Mouse (Mus musculus): ENCODE measurements around the gene H2-Q7. TPM values are rescaled to one million over a fixed set of nuclear protein-coding genes. Genes with fewer than 3 reads are reported as not detected.
"Not testable (repeated sequence)": the region's sequence is repeated elsewhere in the genome, so short reads cannot be mapped to it uniquely, and the experiment has no call there.

H2-Q7 gene
- polyA plus RNA-seq, 1 experiment from 2014 or later: 5.9 TPM

DNA sequence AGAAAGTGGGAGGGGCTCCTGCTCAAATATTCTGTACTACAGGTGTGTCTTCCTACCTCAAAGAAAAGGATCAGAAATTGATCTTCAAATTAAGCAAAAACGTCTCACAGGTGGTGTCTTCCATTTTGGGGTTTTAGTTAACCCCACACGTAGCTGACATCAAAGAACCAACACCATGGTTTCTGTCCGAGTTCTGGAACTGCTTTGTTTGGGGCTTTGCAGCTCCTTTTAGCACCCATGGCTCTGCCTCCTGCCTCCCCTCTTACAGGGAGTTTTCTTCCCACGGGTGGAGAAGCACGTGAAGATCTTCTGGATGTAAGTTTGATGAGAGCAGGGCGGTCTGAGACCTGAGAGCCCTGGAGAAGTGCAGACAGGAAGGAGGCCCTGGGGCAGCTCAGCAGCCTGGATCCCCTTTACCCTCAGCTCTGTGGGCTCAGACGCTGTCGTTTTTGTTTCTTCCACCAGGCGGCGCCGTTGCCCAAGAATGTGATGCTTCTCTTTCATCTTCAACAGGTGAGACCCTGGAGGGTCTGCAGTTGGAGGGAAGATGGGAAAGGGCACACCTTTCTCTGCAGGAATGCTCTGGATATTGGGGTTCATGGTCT, 18.6 kb upstream of the H2-Q7 start:
- not testable (repeated sequence) for H3K4me3 ChIP-seq (ENCODE audit: low read length); H3K36me3 ChIP-seq (ENCODE audit: control insufficient read depth, insufficient read depth); H3K4me1 ChIP-seq (ENCODE audit: control insufficient read depth, insufficient read depth, low read length); ATAC-seq (replicated peaks; ENCODE audit: extremely low read depth, insufficient read depth, low FRiP score); H3K4me2 ChIP-seq (ENCODE audit: low read depth, low read length); H3K27ac ChIP-seq (ENCODE audit: low read length); H3K9ac ChIP-seq (ENCODE audit: low read length); H3K9me3 ChIP-seq (replicated peaks; ENCODE audit: control insufficient read depth, low read length)
- peaks cover 20% of the 10 kb centered on the region for H3K27me3 ChIP-seq (ENCODE audit: control insufficient read depth, insufficient read depth, low read length)
- 13% methylated on average over 11 of the region's 11 CpGs for WGBS

DNA sequence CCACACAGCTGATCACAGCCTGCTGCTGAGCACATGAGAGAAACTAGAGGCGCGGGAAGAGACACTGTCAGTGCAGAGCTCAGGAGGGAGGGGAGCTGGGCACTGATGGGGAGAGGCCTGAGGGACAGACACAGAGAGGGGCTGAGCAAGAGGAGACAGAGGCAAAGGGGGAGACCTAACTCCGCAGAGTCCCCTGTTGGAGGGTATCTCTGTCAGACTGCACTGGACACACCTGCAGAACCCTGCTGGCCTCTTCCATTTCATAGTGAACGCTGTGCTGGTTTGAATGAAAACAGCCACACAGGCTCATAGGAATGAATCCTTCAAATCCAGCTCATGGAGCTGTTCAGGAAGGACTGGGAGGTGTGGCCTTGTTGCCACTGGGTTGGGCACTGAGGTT, 17.6 kb upstream of the H2-Q7 start:
- WGBS: 87% methylated on average over 4 of the region's 4 CpGs
- not testable (repeated sequence) for H3K4me2 ChIP-seq (ENCODE audit: low read depth, low read length); H3K27ac ChIP-seq (ENCODE audit: low read length); ATAC-seq (replicated peaks; ENCODE audit: extremely low read depth, insufficient read depth, low FRiP score); H3K9ac ChIP-seq (ENCODE audit: low read length); H3K9me3 ChIP-seq (replicated peaks; ENCODE audit: control insufficient read depth, low read length); H3K4me1 ChIP-seq (ENCODE audit: control insufficient read depth, insufficient read depth, low read length); H3K4me3 ChIP-seq (ENCODE audit: low read length); H3K36me3 ChIP-seq (ENCODE audit: control insufficient read depth, insufficient read depth)
- peaks cover 27% of the 10 kb centered on the region for H3K27me3 ChIP-seq (ENCODE audit: control insufficient read depth, insufficient read depth, low read length)

DNA sequence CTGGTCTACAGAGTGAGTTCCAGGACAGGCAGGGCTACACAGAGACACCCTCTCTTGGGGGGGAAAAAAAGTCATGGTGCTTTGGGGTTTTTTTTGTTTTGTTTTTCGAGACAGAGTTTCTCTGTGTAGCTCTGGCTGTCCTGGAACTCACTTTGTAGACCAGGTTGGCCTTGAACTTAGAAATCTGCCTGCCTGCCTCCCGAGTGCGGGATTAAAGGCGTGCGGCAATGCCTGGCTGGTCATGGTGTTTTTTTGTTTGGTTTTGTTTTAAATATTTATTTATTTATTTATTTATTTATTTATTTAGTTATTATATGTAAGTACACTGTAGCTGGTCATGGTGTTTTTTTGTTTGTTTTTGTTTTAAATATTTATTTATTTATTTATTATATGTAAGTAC, 16.6 kb upstream of the H2-Q7 start:
- H3K9me3 ChIP-seq (replicated peaks; ENCODE audit: control insufficient read depth, low read length); H3K4me2 ChIP-seq (ENCODE audit: low read depth, low read length); H3K9ac ChIP-seq (ENCODE audit: low read length); H3K27ac ChIP-seq (ENCODE audit: low read length); H3K36me3 ChIP-seq (ENCODE audit: control insufficient read depth, insufficient read depth); ATAC-seq (replicated peaks; ENCODE audit: extremely low read depth, insufficient read depth, low FRiP score); H3K4me1 ChIP-seq (ENCODE audit: control insufficient read depth, insufficient read depth, low read length); H3K4me3 ChIP-seq (ENCODE audit: low read length): not testable (repeated sequence)
- WGBS: 87% methylated on average over 5 of the region's 5 CpGs
- peaks cover 28% of the 10 kb centered on the region for H3K27me3 ChIP-seq (ENCODE audit: control insufficient read depth, insufficient read depth, low read length)

DNA sequence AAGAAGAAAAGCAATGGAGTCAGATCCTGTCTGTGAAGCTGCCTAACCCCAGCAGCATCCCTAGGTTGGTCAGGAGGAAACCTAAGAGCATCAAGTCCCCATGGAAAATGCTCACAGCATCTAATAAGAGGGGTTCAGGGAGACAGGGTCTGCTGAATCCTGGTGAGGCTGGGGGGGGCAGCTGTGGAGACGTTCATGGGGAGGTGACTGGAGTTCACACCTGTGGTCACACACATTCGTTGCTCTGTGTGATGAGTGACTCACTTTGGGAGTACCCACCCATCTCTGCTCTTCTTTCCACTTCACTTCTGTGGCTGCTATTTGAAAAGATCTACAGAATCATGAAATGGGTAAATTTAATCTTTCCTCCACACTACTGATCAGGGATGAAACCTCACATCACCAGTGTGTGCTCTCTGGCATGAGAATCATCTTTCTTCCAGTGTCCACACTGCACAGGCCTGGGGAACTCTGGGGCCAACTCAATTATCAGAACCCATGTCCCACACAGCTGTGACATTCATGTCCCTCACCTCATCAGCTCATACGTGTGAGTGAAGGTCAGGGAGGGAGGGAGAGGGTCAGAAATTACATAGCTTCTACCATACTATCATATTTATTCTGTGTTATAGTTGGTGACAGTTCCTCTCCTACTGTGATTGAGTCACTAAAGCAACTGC, 15.7 kb upstream of the H2-Q7 start:
- WGBS: 60% methylated on average over 3 of the region's 3 CpGs
- not testable (repeated sequence) for ATAC-seq (replicated peaks; ENCODE audit: extremely low read depth, insufficient read depth, low FRiP score); H3K27ac ChIP-seq (ENCODE audit: low read length); H3K4me1 ChIP-seq (ENCODE audit: control insufficient read depth, insufficient read depth, low read length); H3K36me3 ChIP-seq (ENCODE audit: control insufficient read depth, insufficient read depth); H3K9me3 ChIP-seq (replicated peaks; ENCODE audit: control insufficient read depth, low read length); H3K4me3 ChIP-seq (ENCODE audit: low read length); H3K4me2 ChIP-seq (ENCODE audit: low read depth, low read length); H3K9ac ChIP-seq (ENCODE audit: low read length)
- H3K27me3 ChIP-seq (ENCODE audit: control insufficient read depth, insufficient read depth, low read length): peaks cover 30% of the 10 kb centered on the region

DNA sequence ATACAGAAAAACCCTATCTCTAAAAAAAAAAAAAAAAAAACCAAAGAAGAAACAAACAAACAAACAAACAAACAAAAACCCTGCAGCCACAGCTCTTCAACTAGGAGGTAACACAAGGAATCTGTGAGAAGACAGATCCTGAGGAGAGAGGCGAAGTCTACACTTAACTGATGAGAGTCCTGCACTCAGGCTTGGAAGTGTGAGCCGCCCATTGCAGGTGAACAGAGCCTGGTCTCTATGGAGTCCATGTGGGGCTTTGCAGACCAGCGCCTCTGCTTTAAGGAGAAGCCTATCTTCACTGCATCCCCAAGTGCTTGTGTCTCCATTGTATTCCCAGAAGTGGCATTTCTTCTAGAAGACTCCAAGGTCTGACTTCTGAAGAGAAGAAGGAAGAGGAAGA, 14.8 kb upstream of the H2-Q7 start:
- not testable (repeated sequence) for H3K4me1 ChIP-seq (ENCODE audit: control insufficient read depth, insufficient read depth, low read length); H3K9me3 ChIP-seq (replicated peaks; ENCODE audit: control insufficient read depth, low read length); ATAC-seq (replicated peaks; ENCODE audit: extremely low read depth, insufficient read depth, low FRiP score); H3K36me3 ChIP-seq (ENCODE audit: control insufficient read depth, insufficient read depth); H3K4me2 ChIP-seq (ENCODE audit: low read depth, low read length); H3K4me3 ChIP-seq (ENCODE audit: low read length); H3K27ac ChIP-seq (ENCODE audit: low read length); H3K9ac ChIP-seq (ENCODE audit: low read length)
- peaks cover 25% of the 10 kb centered on the region for H3K27me3 ChIP-seq (ENCODE audit: control insufficient read depth, insufficient read depth, low read length)
- 81% methylated on average over 3 of the region's 3 CpGs for WGBS

DNA sequence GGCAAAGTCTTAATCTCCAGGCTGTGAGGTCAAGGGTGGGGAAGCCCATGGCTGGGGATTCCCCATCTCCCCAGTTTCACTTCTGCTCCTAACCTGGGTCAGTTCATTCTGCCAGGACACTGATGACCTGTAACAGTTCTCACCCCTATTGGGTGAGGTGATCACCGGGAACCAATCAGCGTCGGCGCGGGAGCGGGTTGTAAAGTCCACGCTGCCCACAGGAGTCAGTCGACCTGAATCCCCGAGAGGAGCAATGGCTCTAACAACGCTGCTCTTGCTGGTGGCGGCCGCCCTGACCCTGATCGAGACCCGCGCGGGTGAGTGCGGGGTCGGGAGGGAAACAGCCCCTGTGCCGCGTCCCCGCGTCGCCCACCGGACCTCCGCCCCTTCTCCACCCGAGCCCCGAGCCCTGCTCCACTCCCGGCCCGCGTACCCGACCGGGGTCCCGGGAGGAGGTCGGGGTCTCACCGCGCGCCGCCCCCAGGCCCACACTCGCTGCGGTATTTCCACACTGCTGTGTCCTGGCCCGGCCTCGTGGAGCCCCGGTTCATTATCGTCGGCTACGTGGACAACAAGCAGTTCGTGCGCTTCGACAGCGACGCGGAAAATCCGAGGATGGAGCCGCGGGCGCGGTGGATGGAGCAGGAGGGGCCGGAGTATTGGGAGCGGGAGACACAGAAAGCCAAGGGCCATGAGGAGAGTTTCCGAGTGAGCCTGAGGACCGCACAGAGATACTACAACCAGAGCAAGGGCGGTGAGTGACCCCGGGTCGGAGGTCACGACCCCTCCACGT, 14.1 kb upstream of the H2-Q7 start, which contains the start of gene H2-Q6:
Gene H2-Q6, plus strand, starts transcription at position 227 of the 793 bp plus-strand sequence.
- H3K4me1 ChIP-seq (ENCODE audit: control insufficient read depth, insufficient read depth, low read length); H3K9me3 ChIP-seq (replicated peaks; ENCODE audit: control insufficient read depth, low read length); H3K27ac ChIP-seq (ENCODE audit: low read length); H3K36me3 ChIP-seq (ENCODE audit: control insufficient read depth, insufficient read depth): not testable (repeated sequence)
- peak within 1 kb of the TSS; percentile 42; the same call in 1 of the 2 replicates for H3K9ac ChIP-seq (ENCODE audit: low read length)
- peak; percentile 71 for ATAC-seq (replicated peaks; ENCODE audit: extremely low read depth, insufficient read depth, low FRiP score)
- WGBS: 2% methylated on average over 46 of the region's 66 CpGs
- peak within 1 kb of the TSS; percentile 67 for H3K4me2 ChIP-seq (ENCODE audit: low read depth, low read length)
- H3K27me3 ChIP-seq (ENCODE audit: control insufficient read depth, insufficient read depth, low read length): peaks cover 25% of the 10 kb centered on the region
- H3K4me3 ChIP-seq (ENCODE audit: low read length): peak within 1 kb of the TSS; percentile 46

DNA sequence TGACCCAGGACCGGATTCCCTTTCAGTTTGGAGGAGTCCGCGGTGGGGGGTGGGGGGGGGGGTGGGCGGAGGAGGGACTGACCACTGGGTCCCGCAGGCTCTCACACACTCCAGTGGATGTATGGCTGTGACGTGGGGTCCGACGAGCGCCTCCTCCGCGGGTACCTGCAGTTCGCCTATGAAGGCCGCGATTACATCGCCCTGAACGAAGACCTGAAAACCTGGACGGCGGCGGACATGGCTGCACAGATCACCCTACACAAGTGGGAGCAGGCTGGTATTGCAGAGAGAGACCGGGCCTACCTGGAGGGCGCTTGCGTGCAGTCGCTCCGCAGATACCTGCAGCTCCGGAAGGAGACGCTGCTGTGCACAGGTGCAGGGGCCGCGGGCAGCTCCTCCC, 13.5 kb upstream of the H2-Q7 start:
- peaks cover 25% of the 10 kb centered on the region for H3K27me3 ChIP-seq (ENCODE audit: control insufficient read depth, insufficient read depth, low read length)
- WGBS: 17% methylated on average over 28 of the region's 28 CpGs

DNA sequence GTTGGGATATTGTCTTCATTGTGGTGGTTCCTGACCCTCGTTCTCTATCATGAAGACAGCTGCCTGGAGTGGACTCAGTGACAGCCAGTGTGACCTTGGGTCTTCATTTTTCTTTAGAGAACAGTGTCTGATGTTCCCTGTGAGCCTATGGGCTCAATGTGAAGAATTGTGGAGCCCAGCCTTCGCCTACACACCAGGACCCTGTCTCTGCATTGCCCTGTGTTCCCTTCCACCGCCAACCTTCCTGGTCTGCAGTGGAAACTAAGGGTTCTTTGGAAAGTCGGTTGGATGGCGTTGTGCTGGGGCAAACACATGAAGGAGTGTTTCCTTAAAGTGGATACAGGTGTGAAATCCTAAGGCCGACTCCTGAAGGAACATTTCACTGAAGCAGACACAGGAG, 10.1 kb upstream of the H2-Q7 start:
- H3K27ac ChIP-seq (ENCODE audit: low read length); ATAC-seq (replicated peaks; ENCODE audit: extremely low read depth, insufficient read depth, low FRiP score); H3K9me3 ChIP-seq (replicated peaks; ENCODE audit: control insufficient read depth, low read length); H3K4me1 ChIP-seq (ENCODE audit: control insufficient read depth, insufficient read depth, low read length); H3K36me3 ChIP-seq (ENCODE audit: control insufficient read depth, insufficient read depth); H3K9ac ChIP-seq (ENCODE audit: low read length); H3K4me3 ChIP-seq (ENCODE audit: low read length); H3K4me2 ChIP-seq (ENCODE audit: low read depth, low read length): not testable (repeated sequence)
- H3K27me3 ChIP-seq (ENCODE audit: control insufficient read depth, insufficient read depth, low read length): peaks cover 19% of the 10 kb centered on the region
- WGBS: 76% methylated on average over 6 of the region's 6 CpGs

More for the DNA sequence above, 13.5 kb upstream of the H2-Q7 start:
- Histone ChIP-seq H3K4me3 (ENCODE audit: low read length) (peak overlapping the region; percentile 46), H3K4me2 (ENCODE audit: low read depth, low read length) (peak overlapping the region; percentile 67)
- not testable (repeated sequence) for H3K36me3 ChIP-seq (ENCODE audit: control insufficient read depth, insufficient read depth); H3K27ac ChIP-seq (ENCODE audit: low read length); H3K9me3 ChIP-seq (replicated peaks; ENCODE audit: control insufficient read depth, low read length); H3K4me1 ChIP-seq (ENCODE audit: control insufficient read depth, insufficient read depth, low read length); ATAC-seq (replicated peaks; ENCODE audit: extremely low read depth, insufficient read depth, low FRiP score); H3K9ac ChIP-seq (ENCODE audit: low read length)

DNA sequence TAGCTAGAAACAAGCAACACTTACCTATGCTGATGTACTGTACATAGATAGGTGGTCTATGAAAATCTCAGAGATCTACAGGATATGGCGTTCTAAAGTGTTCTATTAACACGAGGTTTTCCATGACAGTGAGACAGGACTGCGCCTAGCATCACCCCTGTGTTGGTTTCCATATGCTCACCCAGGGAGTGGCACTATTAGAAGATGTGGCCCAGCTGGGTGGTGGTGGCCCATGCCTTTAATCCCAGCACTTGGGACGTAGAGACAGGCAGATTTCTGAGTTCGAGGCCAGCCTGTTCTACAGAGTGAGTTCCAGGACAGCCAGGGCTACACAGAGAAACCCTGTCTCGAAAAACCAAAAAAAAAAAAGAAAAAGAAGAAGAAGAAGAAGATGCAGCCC, 8.3 kb upstream of the H2-Q7 start:
- not testable (repeated sequence) for H3K4me3 ChIP-seq (ENCODE audit: low read length); H3K36me3 ChIP-seq (ENCODE audit: control insufficient read depth, insufficient read depth); H3K27ac ChIP-seq (ENCODE audit: low read length); H3K9me3 ChIP-seq (replicated peaks; ENCODE audit: control insufficient read depth, low read length); H3K9ac ChIP-seq (ENCODE audit: low read length); H3K27me3 ChIP-seq (ENCODE audit: control insufficient read depth, insufficient read depth, low read length); ATAC-seq (replicated peaks; ENCODE audit: extremely low read depth, insufficient read depth, low FRiP score); H3K4me1 ChIP-seq (ENCODE audit: control insufficient read depth, insufficient read depth, low read length); H3K4me2 ChIP-seq (ENCODE audit: low read depth, low read length)
- 75% methylated on average over 6 of the region's 6 CpGs for WGBS

Measured in heart, embryonic 16.5 days (tissue).